Mouse (Mus musculus): ENCODE data around the gene Asb6. TPM values are rescaled to one million over a fixed set of nuclear protein-coding genes. Genes with fewer than 3 reads are reported as not detected.

The Asb6 gene
- total and polyA plus RNA-seq, 2 experiments from 2014 or later = 36.6 to 53.5 TPM

GRCm38 (mm10) chr2:30852771-30853313 lies 22.7 kb upstream of the Asb6 start:
- Histone ChIP-seq H3K4me3 (ENCODE audit: low read length) (no peak overlapping the region), H3K9ac (replicated peaks; ENCODE audit: low read length) (no peak overlapping the region), H3K27ac (no peak overlapping the region), H3K9me3 (ENCODE audit: low read length) (no peaks in the 10 kb centered on the region), H3K27me3 (ENCODE audit: insufficient read depth, low read length) (no peaks in the 10 kb centered on the region), H3K4me1 (ENCODE audit: insufficient read depth, low read length) (0 out of 2 replicates have a peak, but pooled peaks cover 5% of the 10 kb centered on the region), H3K4me2 (ENCODE audit: low read depth, low read length) (no peak overlapping the region), H3K36me3 (ENCODE audit: insufficient read depth, low read length) (no peaks in the 10 kb centered on the region)
- ATAC-seq (no peak), DNase-seq (ENCODE audit: low spot score) (no peak)
- TF ChIP-seq CTCF (IDR thresholded peaks at IDR 0.05; ENCODE audit: low read depth) = no peak
- WGBS = 31% methylated on average over 20 of the region's 20 CpGs

- TF ChIP-seq CTCF (IDR thresholded peaks at IDR 0.05; ENCODE audit: low read depth) = no peak
- no peak for ATAC-seq
- H3K9ac ChIP-seq (replicated peaks; ENCODE audit: low read length) = no peak overlapping the region
- no peak overlapping the region for H3K27ac ChIP-seq
- H3K4me1 ChIP-seq (ENCODE audit: insufficient read depth, low read length) = 0 out of 2 replicates have a peak, but pooled peaks cover under 1% of the 10 kb centered on the region
- no peaks in the 10 kb centered on the region for H3K9me3 ChIP-seq (ENCODE audit: low read length)
- 56% methylated on average over 6 of the region's 6 CpGs for WGBS
- H3K36me3 ChIP-seq (ENCODE audit: insufficient read depth, low read length) = no peaks in the 10 kb centered on the region
- peaks cover under 1% of the 10 kb centered on the region; the same call in 1 of the 2 replicates for H3K27me3 ChIP-seq (ENCODE audit: insufficient read depth, low read length)
- no peak overlapping the region for H3K4me3 ChIP-seq (ENCODE audit: low read length)
- H3K4me2 ChIP-seq (ENCODE audit: low read depth, low read length) = no peak overlapping the region
- DNase-seq (ENCODE audit: low spot score) = no peak
Observed at GRCm38 (mm10) chr2:30850581-30850980, 20.4 kb upstream of the Asb6 start.

GRCm38 (mm10) chr2:30848184-30848583 lies 18.1 kb upstream of the Asb6 start:
- no peaks in the 10 kb centered on the region for H3K36me3 ChIP-seq (ENCODE audit: insufficient read depth, low read length)
- no peak for ATAC-seq
- H3K4me1 ChIP-seq (ENCODE audit: insufficient read depth, low read length) = 0 out of 2 replicates have a peak, but pooled peaks cover 2% of the 10 kb centered on the region
- no peaks in the 10 kb centered on the region for H3K9me3 ChIP-seq (ENCODE audit: low read length)
- H3K9ac ChIP-seq (replicated peaks; ENCODE audit: low read length) = no peak overlapping the region
- H3K27me3 ChIP-seq (ENCODE audit: insufficient read depth, low read length) = peaks cover 15% of the 10 kb centered on the region
- no peak for DNase-seq (ENCODE audit: low spot score)
- TF ChIP-seq CTCF (IDR thresholded peaks at IDR 0.05; ENCODE audit: low read depth) = no peak
- 49% methylated on average over 8 of the region's 8 CpGs for WGBS
- no peak overlapping the region for H3K4me3 ChIP-seq (ENCODE audit: low read length)
- H3K27ac ChIP-seq = no peak overlapping the region
- no peak overlapping the region for H3K4me2 ChIP-seq (ENCODE audit: low read depth, low read length)

GRCm38 (mm10) chr2:30846723-30847122 lies 16.6 kb upstream of the Asb6 start:
- 0 out of 2 replicates have a peak, but pooled peaks cover 2% of the 10 kb centered on the region for H3K4me1 ChIP-seq (ENCODE audit: insufficient read depth, low read length)
- TF ChIP-seq CTCF (IDR thresholded peaks at IDR 0.05; ENCODE audit: low read depth) = no peak
- no peaks in the 10 kb centered on the region for H3K9me3 ChIP-seq (ENCODE audit: low read length)
- no peaks in the 10 kb centered on the region for H3K36me3 ChIP-seq (ENCODE audit: insufficient read depth, low read length)
- H3K27me3 ChIP-seq (ENCODE audit: insufficient read depth, low read length) = peaks cover 15% of the 10 kb centered on the region
- DNase-seq (ENCODE audit: low spot score) = no peak
- 37% methylated on average over 6 of the region's 6 CpGs for WGBS
- H3K27ac ChIP-seq = no peak overlapping the region
- no peak for ATAC-seq
- no peak overlapping the region for H3K4me3 ChIP-seq (ENCODE audit: low read length)
- no peak overlapping the region for H3K4me2 ChIP-seq (ENCODE audit: low read depth, low read length)
- no peak overlapping the region for H3K9ac ChIP-seq (replicated peaks; ENCODE audit: low read length)

- WGBS = 81% methylated on average over 8 of the region's 8 CpGs
- Histone ChIP-seq H3K9ac (replicated peaks; ENCODE audit: low read length) (no peak overlapping the region), H3K4me1 (ENCODE audit: insufficient read depth, low read length) (0 out of 2 replicates have a peak, but pooled peaks cover 2% of the 10 kb centered on the region), H3K36me3 (ENCODE audit: insufficient read depth, low read length) (no peaks in the 10 kb centered on the region), H3K27ac (no peak overlapping the region), H3K4me3 (ENCODE audit: low read length) (no peak overlapping the region), H3K9me3 (ENCODE audit: low read length) (no peaks in the 10 kb centered on the region), H3K4me2 (ENCODE audit: low read depth, low read length) (peak overlapping the region; percentile 77; the same call in 1 of the 2 replicates), H3K27me3 (ENCODE audit: insufficient read depth, low read length) (peaks cover 15% of the 10 kb centered on the region)
- DNase-seq (ENCODE audit: low spot score) (no peak), ATAC-seq (no peak)
- TF ChIP-seq CTCF (IDR thresholded peaks at IDR 0.05; ENCODE audit: low read depth) = no peak
Observed at GRCm38 (mm10) chr2:30846236-30846635, 16.1 kb upstream of the Asb6 start.

GRCm38 (mm10) chr2:30845152-30846070 lies 15.3 kb upstream of the Asb6 start:
- no peak for TF ChIP-seq CTCF (IDR thresholded peaks at IDR 0.05; ENCODE audit: low read depth)
- no peak overlapping the region for H3K27ac ChIP-seq
- no peaks in the 10 kb centered on the region for H3K9me3 ChIP-seq (ENCODE audit: low read length)
- H3K36me3 ChIP-seq (ENCODE audit: insufficient read depth, low read length) = no peaks in the 10 kb centered on the region
- 0 out of 2 replicates have a peak, but pooled peaks cover 2% of the 10 kb centered on the region for H3K4me1 ChIP-seq (ENCODE audit: insufficient read depth, low read length)
- 1% methylated on average over 76 of the region's 80 CpGs for WGBS
- peak overlapping the region; percentile 42 for H3K4me3 ChIP-seq (ENCODE audit: low read length)
- ATAC-seq (peak; percentile 38; the same call in 1 of the 2 replicates), DNase-seq (ENCODE audit: low spot score) (no peak)
- peaks cover 15% of the 10 kb centered on the region for H3K27me3 ChIP-seq (ENCODE audit: insufficient read depth, low read length)
- peak overlapping the region; percentile 77 for H3K4me2 ChIP-seq (ENCODE audit: low read depth, low read length)
- H3K9ac ChIP-seq (replicated peaks; ENCODE audit: low read length) = peak overlapping the region; percentile 49
